Mouse (Mus musculus): ENCODE data around the gene Smim15. TPM values are rescaled to one million over a fixed set of nuclear protein-coding genes. Genes with fewer than 3 reads are reported as not detected.

The Smim15 gene
- polyA plus RNA-seq, 1 experiment from 2014 or later, result 32.2 TPM

DNA sequence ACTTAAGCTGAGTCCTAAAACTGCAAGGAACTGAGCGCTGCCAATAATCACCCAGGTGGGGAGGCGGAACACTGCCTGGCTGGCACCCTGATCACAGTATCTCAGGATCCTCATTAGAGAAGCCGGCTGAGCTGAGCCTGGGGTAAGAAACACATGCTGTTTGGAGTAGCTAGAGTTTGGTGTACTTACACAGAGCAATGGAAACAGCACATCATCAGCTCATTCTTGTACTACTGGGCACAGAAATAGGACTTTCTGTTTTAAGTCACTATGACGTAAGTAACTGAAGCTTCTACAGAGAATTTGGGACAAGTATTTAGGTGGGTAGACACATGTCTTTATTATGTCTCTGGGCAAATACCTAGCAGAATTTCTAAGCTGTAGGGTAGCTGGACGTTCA is 41.8 kb downstream of the Smim15 start:
- Histone ChIP-seq H3K4me3 (ENCODE audit: control insufficient read depth in 1 of 2, insufficient read depth in 1 of 2, low read depth in 1 of 2, low read length in 2 of 2) (no peak overlapping the region), H3K36me3 (ENCODE audit: control insufficient read depth, insufficient read depth, low read length) (no peaks in the 10 kb centered on the region), H3K9ac (ENCODE audit: low read length) (no peak overlapping the region), H3K27me3 (ENCODE audit: control insufficient read depth, insufficient read depth, low read length) (no peaks in the 10 kb centered on the region), H3K9me3 (ENCODE audit: control insufficient read depth, low read length) (no peaks in the 10 kb centered on the region), H3K4me1 (ENCODE audit: control insufficient read depth in 2 of 2, insufficient read depth in 2 of 2, low read length in 2 of 2) (no peaks in the 10 kb centered on the region), H3K27ac (replicated peaks in 1 of 2; ENCODE audit: control insufficient read depth in 1 of 2, insufficient read depth in 1 of 2, low read depth in 2 of 2, low read length in 2 of 2) (no peak overlapping the region), H3K4me2 (ENCODE audit: low read length) (no peak overlapping the region)
- ATAC-seq (ENCODE audit: insufficient number of reproducible peaks, insufficient read depth, low FRiP score, low read depth), result no peak
- WGBS, result 83% methylated on average over 5 of the region's 5 CpGs

DNA sequence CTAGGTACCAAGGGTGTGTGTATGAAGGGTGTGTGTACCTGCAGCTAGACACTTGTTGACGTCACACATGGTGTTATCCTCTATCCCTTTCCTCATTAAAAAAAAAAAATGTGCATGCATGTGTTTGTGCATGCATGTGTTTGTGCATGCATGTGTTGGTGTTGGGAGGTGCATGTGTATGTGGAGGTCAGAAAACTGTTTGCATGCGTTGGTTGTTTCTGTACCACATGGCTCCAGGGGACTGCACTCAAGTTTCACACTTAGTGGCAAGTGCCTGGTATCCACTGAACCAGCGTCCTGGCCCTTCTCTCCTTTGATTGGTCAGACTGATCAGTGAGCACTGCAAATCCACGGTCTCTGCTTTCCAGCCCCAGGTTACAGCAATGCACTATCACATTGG is 42.5 kb downstream of the Smim15 start:
- ATAC-seq (ENCODE audit: insufficient number of reproducible peaks, insufficient read depth, low FRiP score, low read depth), result no peak
- WGBS, result 74% methylated on average over 4 of the region's 4 CpGs
- H3K4me3 ChIP-seq (ENCODE audit: control insufficient read depth in 1 of 2, insufficient read depth in 1 of 2, low read depth in 1 of 2, low read length in 2 of 2), result no peak overlapping the region
- no peaks in the 10 kb centered on the region for H3K27me3 ChIP-seq (ENCODE audit: control insufficient read depth, insufficient read depth, low read length)
- H3K9ac ChIP-seq (ENCODE audit: low read length), result no peak overlapping the region
- no peak overlapping the region for H3K27ac ChIP-seq (replicated peaks in 1 of 2; ENCODE audit: control insufficient read depth in 1 of 2, insufficient read depth in 1 of 2, low read depth in 2 of 2, low read length in 2 of 2)
- H3K4me1 ChIP-seq (ENCODE audit: control insufficient read depth in 2 of 2, insufficient read depth in 2 of 2, low read length in 2 of 2), result no peaks in the 10 kb centered on the region
- no peaks in the 10 kb centered on the region for H3K36me3 ChIP-seq (ENCODE audit: control insufficient read depth, insufficient read depth, low read length)
- no peak overlapping the region for H3K4me2 ChIP-seq (ENCODE audit: low read length)
- H3K9me3 ChIP-seq (ENCODE audit: control insufficient read depth, low read length), result no peaks in the 10 kb centered on the region

DNA sequence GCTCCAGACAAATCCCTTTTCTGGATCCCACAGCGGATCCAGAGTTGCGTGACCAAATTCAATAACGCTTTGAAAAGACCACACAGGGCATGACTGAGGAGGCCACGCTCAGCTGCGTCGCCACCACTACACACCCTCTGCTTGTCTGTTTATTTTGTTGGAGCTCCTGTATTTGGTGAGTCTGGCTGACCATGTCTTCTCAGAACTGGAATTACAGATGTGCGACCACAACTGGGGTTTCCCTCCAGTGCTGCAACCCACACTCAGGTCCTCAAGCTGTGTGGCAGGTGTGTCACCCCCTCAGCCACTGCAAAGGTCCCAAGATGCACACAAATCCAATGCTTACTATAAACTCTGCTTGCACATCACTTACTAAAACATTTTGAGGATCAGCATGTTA is 48.0 kb downstream of the Smim15 start:
- H3K4me3 ChIP-seq (ENCODE audit: control insufficient read depth in 1 of 2, insufficient read depth in 1 of 2, low read depth in 1 of 2, low read length in 2 of 2), result no peak overlapping the region
- no peak overlapping the region for H3K27ac ChIP-seq (replicated peaks in 1 of 2; ENCODE audit: control insufficient read depth in 1 of 2, insufficient read depth in 1 of 2, low read depth in 2 of 2, low read length in 2 of 2)
- 95% methylated on average over 7 of the region's 7 CpGs for WGBS
- H3K9ac ChIP-seq (ENCODE audit: low read length), result no peak overlapping the region
- no peak overlapping the region for H3K4me2 ChIP-seq (ENCODE audit: low read length)
- ATAC-seq (ENCODE audit: insufficient number of reproducible peaks, insufficient read depth, low FRiP score, low read depth), result no peak
- no peaks in the 10 kb centered on the region for H3K27me3 ChIP-seq (ENCODE audit: control insufficient read depth, insufficient read depth, low read length)
- no peaks in the 10 kb centered on the region for H3K9me3 ChIP-seq (ENCODE audit: control insufficient read depth, low read length)
- H3K4me1 ChIP-seq (ENCODE audit: control insufficient read depth in 2 of 2, insufficient read depth in 2 of 2, low read length in 2 of 2), result peaks cover 7 to 9% of the 10 kb centered on the region in 2 experiments; a peak in 3 of 4 replicates
- no peaks in the 10 kb centered on the region for H3K36me3 ChIP-seq (ENCODE audit: control insufficient read depth, insufficient read depth, low read length)

DNA sequence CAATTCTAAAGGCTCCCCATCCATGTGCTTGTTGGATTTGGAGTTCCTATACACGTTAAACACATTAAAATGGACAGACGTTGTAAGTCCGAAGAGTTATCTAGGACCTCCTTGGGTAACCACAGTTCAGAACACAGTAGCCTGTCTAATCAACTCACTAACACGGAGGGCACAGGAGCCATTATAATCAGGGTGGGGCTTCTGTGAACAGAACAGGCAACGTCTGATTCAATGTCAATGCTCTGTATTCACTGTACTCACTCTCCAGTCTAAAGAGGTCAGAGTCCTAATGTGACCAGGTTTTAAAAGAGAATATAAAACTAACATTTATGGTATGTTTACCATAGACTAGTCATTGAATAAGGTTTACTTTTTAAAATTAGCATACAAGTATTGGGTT is 50.4 kb downstream of the Smim15 start:
- Histone ChIP-seq H3K4me2 (ENCODE audit: low read length) (no peak overlapping the region), H3K9me3 (ENCODE audit: control insufficient read depth, low read length) (no peaks in the 10 kb centered on the region)
- 85% methylated on average over 5 of the region's 5 CpGs for WGBS

DNA sequence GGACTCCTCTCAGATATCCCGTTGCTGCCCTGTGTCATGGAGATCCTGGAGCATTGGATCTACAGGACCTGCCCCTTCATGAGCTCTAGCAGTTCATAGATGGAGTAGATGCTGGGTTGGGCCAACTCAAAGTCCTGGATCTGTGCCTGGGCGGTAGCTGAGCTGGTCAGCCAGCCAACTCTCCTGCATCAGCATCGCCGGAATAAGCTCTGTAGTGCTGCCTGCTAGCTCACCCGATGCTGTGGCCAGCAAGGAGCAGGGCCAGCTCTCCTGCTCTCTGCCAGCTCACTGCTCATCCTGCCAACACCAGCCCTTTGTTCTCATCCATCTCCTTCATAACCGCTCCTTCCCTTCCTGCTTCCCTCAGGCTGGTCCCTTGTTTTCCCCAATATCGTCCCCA is 51.4 kb downstream of the Smim15 start:
- no peak overlapping the region for H3K4me2 ChIP-seq (ENCODE audit: low read length)
- no peaks in the 10 kb centered on the region for H3K27me3 ChIP-seq (ENCODE audit: control insufficient read depth, insufficient read depth, low read length)
- ATAC-seq (ENCODE audit: insufficient number of reproducible peaks, insufficient read depth, low FRiP score, low read depth), result no peak
- H3K9me3 ChIP-seq (ENCODE audit: control insufficient read depth, low read length), result no peaks in the 10 kb centered on the region
- H3K9ac ChIP-seq (ENCODE audit: low read length), result no peak overlapping the region
- H3K4me1 ChIP-seq (ENCODE audit: control insufficient read depth in 2 of 2, insufficient read depth in 2 of 2, low read length in 2 of 2), result peaks cover 7 to 9% of the 10 kb centered on the region in 2 experiments
- WGBS, result 78% methylated on average over 7 of the region's 7 CpGs
- no peak overlapping the region for H3K4me3 ChIP-seq (ENCODE audit: control insufficient read depth in 1 of 2, insufficient read depth in 1 of 2, low read depth in 1 of 2, low read length in 2 of 2)
- no peak overlapping the region for H3K27ac ChIP-seq (replicated peaks in 1 of 2; ENCODE audit: control insufficient read depth in 1 of 2, insufficient read depth in 1 of 2, low read depth in 2 of 2, low read length in 2 of 2)
- no peaks in the 10 kb centered on the region for H3K36me3 ChIP-seq (ENCODE audit: control insufficient read depth, insufficient read depth, low read length)

More for the DNA sequence above, 50.4 kb downstream of the Smim15 start:
- Histone ChIP-seq H3K36me3 (ENCODE audit: control insufficient read depth, insufficient read depth, low read length) (no peaks in the 10 kb centered on the region), H3K4me1 (ENCODE audit: control insufficient read depth in 2 of 2, insufficient read depth in 2 of 2, low read length in 2 of 2) (peaks cover 7 to 9% of the 10 kb centered on the region in 2 experiments; a peak in 3 of 4 replicates), H3K9ac (ENCODE audit: low read length) (no peak overlapping the region), H3K27ac (replicated peaks in 1 of 2; ENCODE audit: control insufficient read depth in 1 of 2, insufficient read depth in 1 of 2, low read depth in 2 of 2, low read length in 2 of 2) (no peak overlapping the region), H3K27me3 (ENCODE audit: control insufficient read depth, insufficient read depth, low read length) (no peaks in the 10 kb centered on the region), H3K4me3 (ENCODE audit: control insufficient read depth in 1 of 2, insufficient read depth in 1 of 2, low read depth in 1 of 2, low read length in 2 of 2) (no peak overlapping the region)
- no peak for ATAC-seq (ENCODE audit: insufficient number of reproducible peaks, insufficient read depth, low FRiP score, low read depth)

DNA sequence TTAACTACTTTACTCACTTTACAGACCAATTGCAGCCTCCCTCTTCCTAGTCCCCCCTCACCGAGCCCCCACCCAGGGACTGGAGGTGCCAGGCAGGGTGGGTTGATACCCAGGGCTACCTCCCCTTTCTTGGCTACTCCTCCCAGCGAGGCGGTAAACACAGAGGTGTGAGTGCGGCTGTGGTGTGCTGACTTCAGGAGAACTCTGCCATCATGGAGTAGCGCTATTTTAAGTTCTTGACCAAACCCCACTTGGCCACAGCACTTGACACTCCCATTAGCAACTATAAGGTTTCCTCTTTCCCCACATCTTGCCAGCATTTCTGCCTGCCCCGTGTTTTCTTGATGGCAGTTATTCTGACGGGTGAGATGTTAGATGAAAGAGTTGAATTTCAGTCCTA is 52.2 kb downstream of the Smim15 start:
- Histone ChIP-seq H3K4me3 (ENCODE audit: control insufficient read depth in 1 of 2, insufficient read depth in 1 of 2, low read depth in 1 of 2, low read length in 2 of 2) (no peak overlapping the region), H3K4me2 (ENCODE audit: low read length) (peak overlapping the region; percentile 31; the same call in 1 of the 2 replicates), H3K4me1 (ENCODE audit: control insufficient read depth in 2 of 2, insufficient read depth in 2 of 2, low read length in 2 of 2) (peaks cover 9 to 12% of the 10 kb centered on the region in 2 experiments), H3K9me3 (ENCODE audit: control insufficient read depth, low read length) (no peaks in the 10 kb centered on the region), H3K9ac (ENCODE audit: low read length) (no peak overlapping the region), H3K27me3 (ENCODE audit: control insufficient read depth, insufficient read depth, low read length) (no peaks in the 10 kb centered on the region), H3K27ac (replicated peaks in 1 of 2; ENCODE audit: control insufficient read depth in 1 of 2, insufficient read depth in 1 of 2, low read depth in 2 of 2, low read length in 2 of 2) (no peak overlapping the region), H3K36me3 (ENCODE audit: control insufficient read depth, insufficient read depth, low read length) (no peaks in the 10 kb centered on the region)
- ATAC-seq (ENCODE audit: insufficient number of reproducible peaks, insufficient read depth, low FRiP score, low read depth), result no peak
- 45% methylated on average over 7 of the region's 7 CpGs for WGBS

Other genes starting within 250 kb of the Smim15 start
- gene Ndufaf2, start 114.2 kb downstream of the Smim15 start, polyA plus RNA-seq (2014; fragmentation: Nextera tagmentation; extraction: Ambion mirVana), result 56.8 and 58.1 TPM in 2 replicates
- gene Ercc8, start 114.3 kb downstream of the Smim15 start, polyA plus RNA-seq (2014; fragmentation: Nextera tagmentation; extraction: Ambion mirVana), result 11.8 and 12.5 TPM in 2 replicates
- 2.3 and 2.9 TPM in 2 replicates for gene Elovl7, start 170.0 kb downstream of the Smim15 start, polyA plus RNA-seq (2014; fragmentation: Nextera tagmentation; extraction: Ambion mirVana)

All from heart, embryonic 14.5 days (tissue).